Mouse (Mus musculus) lung, postnatal 4 days (tissue): ENCODE measurements at regions not wholly inside any gene's neighbourhood (a gene's known extent, or its start where the extent isn't known, plus 50 kb on each side); places are given as distances from the start of the nearest gene placed in this dataset.

Experiments
- DNase-seq, 2 experiments: peaks; one replicate each; pipeline ENCODE4 v3.0.0; 2021

GRCm38 (mm10) chr13:44580156-44580736 lies 149.0 kb upstream of the Jarid2 start:
- no peak for DNase-seq

- DNase-seq = no peak
Observed at GRCm38 (mm10) chr13:44580767-44581166, 148.5 kb upstream of the Jarid2 start.

- no peak for DNase-seq
Observed at GRCm38 (mm10) chr13:44581947-44582766, 147.1 kb upstream of the Jarid2 start.

- DNase-seq = no peak
Observed at GRCm38 (mm10) chr13:44582767-44583085, 146.5 kb upstream of the Jarid2 start.

GRCm38 (mm10) chr13:44583614-44584013 lies 145.7 kb upstream of the Jarid2 start:
- DNase-seq = no peak

GRCm38 (mm10) chr13:44584151-44584550 lies 145.1 kb upstream of the Jarid2 start:
- no peak for DNase-seq

GRCm38 (mm10) chr13:44584551-44584950 lies 144.7 kb upstream of the Jarid2 start:
- DNase-seq = no peak

GRCm38 (mm10) chr13:44587846-44588245 lies 141.4 kb upstream of the Jarid2 start:
- no peak for DNase-seq

- no peak for DNase-seq
Observed at GRCm38 (mm10) chr13:44594645-44595044, 134.6 kb upstream of the Jarid2 start.

- no peak for DNase-seq
Observed at GRCm38 (mm10) chr13:44597666-44598065, 131.6 kb upstream of the Jarid2 start.

GRCm38 (mm10) chr13:44601024-44601423 lies 128.2 kb upstream of the Jarid2 start:
- no peak for DNase-seq

GRCm38 (mm10) chr13:44602658-44603057 lies 126.6 kb upstream of the Jarid2 start:
- no peak for DNase-seq

- peak; percentile 58 to 67 for DNase-seq
Observed at GRCm38 (mm10) chr13:44607316-44608285, 121.7 kb upstream of the Jarid2 start.

- DNase-seq = no peak
Observed at GRCm38 (mm10) chr13:44608286-44608675, 121.0 kb upstream of the Jarid2 start.

- no peak for DNase-seq
Observed at GRCm38 (mm10) chr13:44608681-44609335, 120.5 kb upstream of the Jarid2 start.

GRCm38 (mm10) chr13:44609606-44610005 lies 119.7 kb upstream of the Jarid2 start:
- no peak for DNase-seq

- no peak for DNase-seq
Observed at GRCm38 (mm10) chr13:44615696-44616095, 113.6 kb upstream of the Jarid2 start.

GRCm38 (mm10) chr13:44618368-44618767 lies 110.9 kb upstream of the Jarid2 start:
- no peak for DNase-seq

- DNase-seq = peak; percentile 34 to 65
Observed at GRCm38 (mm10) chr13:44622661-44623355, 106.5 kb upstream of the Jarid2 start.

GRCm38 (mm10) chr13:44624716-44625115 lies 104.6 kb upstream of the Jarid2 start:
- DNase-seq = peak; percentile 39 to 42

GRCm38 (mm10) chr13:44625792-44626191 lies 103.5 kb upstream of the Jarid2 start:
- no peak for DNase-seq

GRCm38 (mm10) chr13:44626806-44627205 lies 102.5 kb upstream of the Jarid2 start:
- peak; percentile 16 to 60 for DNase-seq
